Mouse (Mus musculus): ENCODE measurements at regions not wholly inside any gene's neighbourhood (a gene's known extent, or its start where the extent isn't known, plus 50 kb on each side); places are given as distances from the start of the nearest gene placed in this dataset.
"Not testable (repeated sequence)": the region's sequence is repeated elsewhere in the genome, so short reads cannot be mapped to it uniquely, and the experiment has no call there.

GRCm38 (mm10) chr17:26335551-26335950, 79.1 kb upstream of the Neurl1b start:
- H3K9ac ChIP-seq, result no peak overlapping the region
- 66% methylated on average over 3 of the region's 3 CpGs for WGBS
- H3K36me3 ChIP-seq, result no peaks in the 10 kb centered on the region
- no peak overlapping the region for H3K4me3 ChIP-seq
- no peaks in the 10 kb centered on the region for H3K9me3 ChIP-seq (replicated peaks)
- H3K4me1 ChIP-seq (replicated peaks), result no peaks in the 10 kb centered on the region
- no peak overlapping the region for H3K4me2 ChIP-seq
- no peak for ATAC-seq (replicated peaks; ENCODE audit: insufficient number of reproducible peaks, insufficient read depth, low FRiP score, low read depth)
- H3K27ac ChIP-seq, result no peak overlapping the region
- H3K27me3 ChIP-seq, result no peaks in the 10 kb centered on the region

DNA sequence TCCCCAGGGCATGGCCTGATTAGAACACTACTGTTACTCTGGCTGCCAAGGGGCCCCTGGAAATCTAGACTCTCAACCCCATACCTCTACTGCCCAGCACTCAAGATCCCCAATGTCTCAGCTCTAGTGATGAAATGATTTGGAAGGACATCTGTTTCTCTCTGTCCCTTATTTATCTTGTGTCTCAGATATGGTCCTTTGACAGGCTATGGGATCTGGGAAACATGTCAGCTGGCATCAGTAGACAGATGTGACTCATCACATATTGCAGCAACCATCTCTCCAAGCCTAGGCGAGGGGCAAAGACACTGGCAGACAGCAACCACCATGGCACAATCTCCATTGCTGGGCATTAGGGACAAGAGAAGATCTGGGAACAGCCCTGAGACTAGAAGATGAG, 78.6 kb upstream of the Neurl1b start:
- H3K9me3 ChIP-seq (replicated peaks), result no peaks in the 10 kb centered on the region
- ATAC-seq (replicated peaks; ENCODE audit: insufficient number of reproducible peaks, insufficient read depth, low FRiP score, low read depth), result no peak
- H3K27ac ChIP-seq, result no peak overlapping the region
- WGBS, result 86% methylated on average over 1 of the region's 1 CpGs
- no peak overlapping the region for H3K4me2 ChIP-seq
- no peak overlapping the region for H3K4me3 ChIP-seq
- H3K4me1 ChIP-seq (replicated peaks), result no peaks in the 10 kb centered on the region
- H3K27me3 ChIP-seq, result no peaks in the 10 kb centered on the region
- no peaks in the 10 kb centered on the region for H3K36me3 ChIP-seq
- H3K9ac ChIP-seq, result no peak overlapping the region

DNA sequence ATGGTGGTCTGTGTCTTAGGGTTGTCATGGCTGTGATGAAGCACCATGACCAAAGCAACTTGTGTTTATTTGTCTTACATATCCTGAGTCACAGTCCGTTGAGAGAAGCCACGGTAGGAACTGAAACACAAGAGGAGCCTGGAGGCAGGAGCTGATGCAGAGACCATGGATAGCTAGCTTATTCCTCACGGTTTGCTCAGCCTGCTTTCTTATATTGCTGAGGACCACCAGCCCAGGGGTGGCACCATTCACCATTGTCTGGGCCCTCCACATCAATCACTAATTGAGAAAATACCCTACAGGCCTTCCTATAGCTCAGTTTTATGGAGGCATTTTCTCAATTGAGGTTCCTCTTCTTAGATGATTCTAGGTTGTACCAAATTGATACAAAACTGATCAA, 77.5 kb upstream of the Neurl1b start:
- Histone ChIP-seq H3K27me3 (no peaks in the 10 kb centered on the region), H3K9me3 (replicated peaks) (no peaks in the 10 kb centered on the region), H3K4me1 (replicated peaks) (no peaks in the 10 kb centered on the region), H3K4me3 (no peak overlapping the region), H3K36me3 (no peaks in the 10 kb centered on the region), H3K4me2 (no peak overlapping the region), H3K27ac (no peak overlapping the region), H3K9ac (no peak overlapping the region)
- ATAC-seq (replicated peaks; ENCODE audit: insufficient number of reproducible peaks, insufficient read depth, low FRiP score, low read depth), result no peak
- 66% methylated on average over 3 of the region's 3 CpGs for WGBS

- not testable (repeated sequence) for H3K9ac ChIP-seq; H3K4me1 ChIP-seq (replicated peaks); H3K27ac ChIP-seq; H3K4me2 ChIP-seq; H3K4me3 ChIP-seq; H3K36me3 ChIP-seq; ATAC-seq (replicated peaks; ENCODE audit: insufficient number of reproducible peaks, insufficient read depth, low FRiP score, low read depth); H3K9me3 ChIP-seq (replicated peaks); H3K27me3 ChIP-seq
- WGBS, result 84% methylated on average over 7 of the region's 7 CpGs
Observed at GRCm38 (mm10) chr17:26345436-26345835, 69.2 kb upstream of the Neurl1b start.

- H3K27ac ChIP-seq, result no peak overlapping the region
- no peak overlapping the region for H3K9ac ChIP-seq
- H3K4me1 ChIP-seq (replicated peaks), result peaks cover 12% of the 10 kb centered on the region
- no peaks in the 10 kb centered on the region for H3K9me3 ChIP-seq (replicated peaks)
- 80% methylated on average over 5 of the region's 5 CpGs for WGBS
- H3K27me3 ChIP-seq, result no peaks in the 10 kb centered on the region
- no peak for ATAC-seq (replicated peaks; ENCODE audit: insufficient number of reproducible peaks, insufficient read depth, low FRiP score, low read depth)
- H3K4me2 ChIP-seq, result no peak overlapping the region
- no peaks in the 10 kb centered on the region for H3K36me3 ChIP-seq
- no peak overlapping the region for H3K4me3 ChIP-seq
Observed at GRCm38 (mm10) chr17:26348116-26348515, 66.5 kb upstream of the Neurl1b start.

DNA sequence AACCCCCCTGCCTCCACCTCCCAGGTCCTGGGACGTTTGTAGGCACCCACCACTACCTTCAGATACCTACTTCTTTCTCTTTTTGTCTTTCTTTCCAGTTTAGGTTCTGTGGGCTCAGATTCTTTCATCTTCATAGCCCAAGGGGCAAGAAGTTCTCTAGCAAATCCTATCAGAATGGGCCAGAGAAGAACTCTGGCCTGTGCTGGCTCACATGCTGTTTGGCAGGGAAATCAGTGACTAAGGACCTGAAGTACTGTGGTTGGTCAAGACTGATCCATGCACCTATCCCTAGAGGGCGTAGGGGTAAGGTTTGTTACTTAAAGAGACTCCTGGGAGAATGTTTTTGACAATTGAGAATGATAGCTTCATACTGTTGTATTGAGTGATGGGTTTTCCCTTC, 64.9 kb upstream of the Neurl1b start:
- Histone ChIP-seq H3K9me3 (replicated peaks) (no peaks in the 10 kb centered on the region), H3K4me1 (replicated peaks) (peaks cover 18% of the 10 kb centered on the region), H3K4me2 (no peak overlapping the region), H3K9ac (no peak overlapping the region), H3K27ac (no peak overlapping the region), H3K27me3 (no peaks in the 10 kb centered on the region), H3K36me3 (no peaks in the 10 kb centered on the region), H3K4me3 (no peak overlapping the region)
- 50% methylated on average over 2 of the region's 2 CpGs for WGBS
- no peak for ATAC-seq (replicated peaks; ENCODE audit: insufficient number of reproducible peaks, insufficient read depth, low FRiP score, low read depth)

DNA sequence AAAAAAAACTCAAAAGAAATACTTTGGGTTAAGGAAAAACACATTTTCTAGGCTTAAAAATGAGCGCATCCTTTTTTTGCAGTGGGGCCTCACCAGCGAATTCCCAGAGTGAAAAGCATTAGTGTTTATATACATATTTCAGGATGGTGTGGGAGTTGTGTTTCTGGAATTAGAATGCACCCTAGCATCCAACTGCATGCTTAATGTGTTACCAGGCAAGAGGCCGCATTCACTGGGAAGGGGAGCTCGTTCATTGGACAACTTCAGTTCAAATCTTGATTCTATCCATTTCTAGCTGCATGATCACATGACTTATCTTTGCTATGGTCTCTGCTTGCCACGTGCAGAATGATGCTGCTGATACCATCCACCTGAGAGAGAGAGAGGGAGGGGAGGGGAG, 64.4 kb upstream of the Neurl1b start:
- Histone ChIP-seq H3K9me3 (replicated peaks) (no peaks in the 10 kb centered on the region), H3K27me3 (no peaks in the 10 kb centered on the region), H3K27ac (no peak overlapping the region), H3K4me3 (no peak overlapping the region), H3K4me2 (no peak overlapping the region), H3K9ac (no peak overlapping the region), H3K36me3 (no peaks in the 10 kb centered on the region), H3K4me1 (replicated peaks) (peaks cover 21% of the 10 kb centered on the region)
- 74% methylated on average over 5 of the region's 5 CpGs for WGBS
- ATAC-seq (replicated peaks; ENCODE audit: insufficient number of reproducible peaks, insufficient read depth, low FRiP score, low read depth), result no peak

GRCm38 (mm10) chr17:26351991-26352390, 62.6 kb upstream of the Neurl1b start:
- no peak overlapping the region for H3K27ac ChIP-seq
- no peaks in the 10 kb centered on the region for H3K9me3 ChIP-seq (replicated peaks)
- H3K4me2 ChIP-seq, result no peak overlapping the region
- 75% methylated on average over 7 of the region's 7 CpGs for WGBS
- H3K27me3 ChIP-seq, result no peaks in the 10 kb centered on the region
- peaks cover 34% of the 10 kb centered on the region for H3K4me1 ChIP-seq (replicated peaks)
- H3K36me3 ChIP-seq, result no peaks in the 10 kb centered on the region
- ATAC-seq (replicated peaks; ENCODE audit: insufficient number of reproducible peaks, insufficient read depth, low FRiP score, low read depth), result no peak
- no peak overlapping the region for H3K9ac ChIP-seq
- no peak overlapping the region for H3K4me3 ChIP-seq

DNA sequence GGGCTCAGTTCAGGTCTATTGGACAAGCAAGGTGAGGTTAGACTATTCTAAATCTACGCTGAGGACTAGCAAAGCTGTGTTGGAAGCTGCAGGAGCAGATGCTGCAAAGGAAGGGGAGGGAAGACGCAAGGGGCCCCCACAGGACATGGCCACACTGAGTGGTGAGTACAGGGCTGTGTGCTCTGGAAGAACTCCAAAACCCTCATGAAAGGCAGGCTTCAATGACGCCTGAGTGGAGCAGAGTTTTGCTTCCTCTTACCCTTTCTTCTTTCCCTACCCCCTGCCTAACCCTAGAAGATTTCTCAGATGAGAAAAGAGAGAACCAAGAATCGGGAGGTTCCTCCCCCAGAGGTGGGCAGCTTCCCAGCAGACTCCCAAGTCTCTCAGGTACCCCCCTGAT, 61.9 kb upstream of the Neurl1b start:
- no peak overlapping the region for H3K9ac ChIP-seq
- no peak overlapping the region for H3K27ac ChIP-seq
- H3K27me3 ChIP-seq, result no peaks in the 10 kb centered on the region
- WGBS, result 44% methylated on average over 4 of the region's 4 CpGs
- H3K4me2 ChIP-seq, result no peak overlapping the region
- no peak for ATAC-seq (replicated peaks; ENCODE audit: insufficient number of reproducible peaks, insufficient read depth, low FRiP score, low read depth)
- no peaks in the 10 kb centered on the region for H3K9me3 ChIP-seq (replicated peaks)
- no peaks in the 10 kb centered on the region for H3K36me3 ChIP-seq
- H3K4me1 ChIP-seq (replicated peaks), result peaks cover 36% of the 10 kb centered on the region
- no peak overlapping the region for H3K4me3 ChIP-seq

- peaks cover 40% of the 10 kb centered on the region for H3K4me1 ChIP-seq (replicated peaks)
- no peak overlapping the region for H3K9ac ChIP-seq
- no peak overlapping the region for H3K4me2 ChIP-seq
- H3K9me3 ChIP-seq (replicated peaks), result no peaks in the 10 kb centered on the region
- H3K36me3 ChIP-seq, result no peaks in the 10 kb centered on the region
- WGBS, result 31% methylated on average over 3 of the region's 3 CpGs
- H3K4me3 ChIP-seq, result no peak overlapping the region
- H3K27me3 ChIP-seq, result no peaks in the 10 kb centered on the region
- no peak overlapping the region for H3K27ac ChIP-seq
- ATAC-seq (replicated peaks; ENCODE audit: insufficient number of reproducible peaks, insufficient read depth, low FRiP score, low read depth), result no peak
Observed at GRCm38 (mm10) chr17:26354431-26354830, 60.2 kb upstream of the Neurl1b start.

DNA sequence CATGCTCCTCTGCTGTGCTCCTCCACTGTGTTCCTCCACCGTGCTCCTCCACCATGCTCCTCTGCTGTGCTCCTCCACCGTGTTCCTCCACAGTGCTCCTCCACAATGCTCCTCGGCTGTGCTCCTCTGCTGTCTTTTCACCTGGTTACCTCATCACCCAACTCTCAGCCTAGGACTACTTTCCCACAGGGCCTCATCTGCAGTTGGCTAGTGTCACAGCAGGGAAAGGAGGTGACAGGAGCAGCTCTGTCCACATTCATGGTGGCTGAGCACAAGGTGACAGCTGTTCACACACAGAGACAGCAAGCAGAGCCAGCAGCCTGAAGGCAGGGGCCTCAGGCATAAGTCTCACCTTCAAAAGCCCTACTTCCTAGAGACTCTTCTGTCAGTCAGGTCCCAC, 59.3 kb upstream of the Neurl1b start:
- peaks cover 45% of the 10 kb centered on the region for H3K4me1 ChIP-seq (replicated peaks)
- H3K4me2 ChIP-seq, result no peak overlapping the region
- H3K9ac ChIP-seq, result no peak overlapping the region
- no peak overlapping the region for H3K4me3 ChIP-seq
- no peaks in the 10 kb centered on the region for H3K9me3 ChIP-seq (replicated peaks)
- no peak overlapping the region for H3K27ac ChIP-seq
- no peak for ATAC-seq (replicated peaks; ENCODE audit: insufficient number of reproducible peaks, insufficient read depth, low FRiP score, low read depth)
- no peaks in the 10 kb centered on the region for H3K36me3 ChIP-seq
- H3K27me3 ChIP-seq, result no peaks in the 10 kb centered on the region
- 64% methylated on average over 3 of the region's 3 CpGs for WGBS

DNA sequence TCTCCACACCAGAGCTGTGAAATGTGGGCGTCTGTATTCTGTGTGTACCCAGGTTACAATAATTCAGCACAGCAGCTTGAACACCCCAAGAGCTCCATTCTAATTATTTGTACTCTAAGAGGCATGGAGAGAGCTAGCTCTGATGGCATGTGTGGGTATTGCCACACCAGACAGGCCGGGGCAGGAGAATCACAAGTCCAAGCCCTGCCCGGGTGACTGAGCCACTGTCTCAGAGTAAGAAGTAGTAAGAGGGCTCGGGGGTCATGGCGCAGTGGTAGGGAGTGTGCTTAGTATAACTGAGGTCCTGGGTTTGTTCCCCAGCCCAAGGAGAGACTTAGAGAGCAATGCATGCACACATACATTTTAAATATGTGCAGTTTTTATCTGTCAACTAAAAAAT, 57.7 kb upstream of the Neurl1b start:
- Histone ChIP-seq H3K36me3 (no peaks in the 10 kb centered on the region), H3K4me2 (no peak overlapping the region), H3K4me3 (no peak overlapping the region), H3K9me3 (replicated peaks) (no peaks in the 10 kb centered on the region), H3K4me1 (replicated peaks) (peaks cover 61% of the 10 kb centered on the region), H3K27me3 (no peaks in the 10 kb centered on the region), H3K9ac (no peak overlapping the region), H3K27ac (no peak overlapping the region)
- WGBS, result 69% methylated on average over 5 of the region's 5 CpGs
- ATAC-seq (replicated peaks; ENCODE audit: insufficient number of reproducible peaks, insufficient read depth, low FRiP score, low read depth), result no peak

DNA sequence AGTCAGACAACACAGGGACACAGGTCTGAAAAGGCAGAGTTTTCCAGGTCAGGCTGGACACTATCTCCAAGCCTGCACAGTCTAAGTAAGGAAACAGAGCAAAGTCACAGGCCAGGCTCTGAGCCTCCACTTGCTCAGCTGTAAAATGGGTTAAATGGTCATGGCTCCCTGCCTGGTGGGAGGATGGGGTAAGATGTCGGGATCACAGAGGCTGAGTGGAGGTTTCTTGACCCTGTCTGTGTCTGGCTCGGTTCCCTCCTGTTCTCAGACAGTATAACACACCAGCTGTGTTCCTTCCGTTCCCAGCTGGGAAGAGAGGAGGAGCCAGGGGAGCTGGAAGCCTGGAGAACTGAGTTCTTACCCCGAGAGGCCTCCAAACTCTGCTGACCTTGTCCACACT, 56.8 kb upstream of the Neurl1b start:
- ATAC-seq (replicated peaks; ENCODE audit: insufficient number of reproducible peaks, insufficient read depth, low FRiP score, low read depth), result peak; percentile 29; the same call in 1 of the 2 replicates
- Histone ChIP-seq H3K9ac (no peak overlapping the region), H3K27me3 (no peaks in the 10 kb centered on the region), H3K4me2 (no peak overlapping the region), H3K36me3 (no peaks in the 10 kb centered on the region), H3K9me3 (replicated peaks) (no peaks in the 10 kb centered on the region), H3K27ac (no peak overlapping the region), H3K4me3 (no peak overlapping the region), H3K4me1 (replicated peaks) (peaks cover 59% of the 10 kb centered on the region)
- 52% methylated on average over 4 of the region's 4 CpGs for WGBS
